Mouse (Mus musculus) urinary bladder, postnatal 0 days (tissue): ENCODE data around the gene Gm7978. TPM values are rescaled to one million over a fixed set of nuclear protein-coding genes. Genes with fewer than 3 reads are reported as not detected.

Experiments used
- polyA plus RNA-seq: library from polyadenylated mRNA; unstranded; fragments of >200 nt; fragmentation: Nextera tagmentation; extraction: Ambion mirVana; gene quantifications from 2 replicates; pipeline ENCODE4 v1.2.1, GENCODE M21; 2015

Gene Gm7978
- polyA plus RNA-seq: not detected in 2 replicates

GRCm38 (mm10) chr5:95736073-95736472, at the start of gene Gm7978:
Gene Gm7978, minus strand, starts transcription at chr5:95736173.

GRCm38 (mm10) chr5:95775690-95776089, 39.7 kb upstream of the Gm7978 start, which contains the start of gene E330014E10Rik:
Gene E330014E10Rik, plus strand, starts transcription at chr5:95775990.

GRCm38 (mm10) chr5:95741714-95742113, 5.7 kb upstream of the Gm7978 start, which contains the start of gene Gm7982:
Gene Gm7982, plus strand, starts transcription at chr5:95742014.

Other genes starting within 250 kb of the Gm7978 start
- gene Gm3286, start 225.4 kb downstream of the Gm7978 start, polyA plus RNA-seq: not detected in 2 replicates
- not detected in 2 replicates for gene Gm7971, start 141.3 kb downstream of the Gm7978 start, polyA plus RNA-seq
- not detected in 2 replicates for gene Gm7982, start 5.8 kb upstream of the Gm7978 start, polyA plus RNA-seq
- gene E330014E10Rik, start 39.8 kb upstream of the Gm7978 start, polyA plus RNA-seq: not detected in 2 replicates
- 0.28 and 0.61 TPM in 2 replicates for gene Cxcl13, start 220.8 kb upstream of the Gm7978 start, polyA plus RNA-seq